Mouse (Mus musculus): ENCODE measurements around the gene Ncoa1.

Ncoa1 gene

GRCm38 (mm10) chr12:4212908-4213307, 264.1 kb downstream of the Ncoa1 start:
- no peak for DNase-seq (ENCODE audit: low read depth, low spot score)

- no peak for DNase-seq (ENCODE audit: low read depth, low spot score)
These were observed 265.8 kb downstream of the Ncoa1 start for GRCm38 (mm10) chr12:4211174-4211573.

GRCm38 (mm10) chr12:4209196-4209595, 267.8 kb downstream of the Ncoa1 start:
- DNase-seq (ENCODE audit: low read depth, low spot score) = no peak

GRCm38 (mm10) chr12:4208405-4209133, 268.4 kb downstream of the Ncoa1 start:
- DNase-seq (ENCODE audit: low read depth, low spot score) = no peak

- DNase-seq (ENCODE audit: low read depth, low spot score) = no peak
These were observed 270.9 kb downstream of the Ncoa1 start for GRCm38 (mm10) chr12:4206106-4206505.

GRCm38 (mm10) chr12:4202206-4202605, 274.8 kb downstream of the Ncoa1 start:
- DNase-seq (ENCODE audit: low read depth, low spot score) = no peak

GRCm38 (mm10) chr12:4201454-4202200, 275.4 kb downstream of the Ncoa1 start:
- no peak for DNase-seq (ENCODE audit: low read depth, low spot score)

- no peak for DNase-seq (ENCODE audit: low read depth, low spot score)
These were observed 277.7 kb downstream of the Ncoa1 start for GRCm38 (mm10) chr12:4199271-4199670.

GRCm38 (mm10) chr12:4198702-4199101, 278.3 kb downstream of the Ncoa1 start:
- DNase-seq (ENCODE audit: low read depth, low spot score) = no peak
